Mouse (Mus musculus) limb, embryonic 12.5 days (tissue): ENCODE measurements around the gene Etfdh. TPM values are rescaled to one million over a fixed set of nuclear protein-coding genes. Genes with fewer than 3 reads are reported as not detected.
"Not testable (repeated sequence)": the region's sequence is repeated elsewhere in the genome, so short reads cannot be mapped to it uniquely, and the experiment has no call there.

Source experiments
- ATAC-seq: fragments of 200-750 bp; cut with Nextera tagmentation; 2 replicates; pipeline ENCODE4 v1.8.0; 2017; ENCODE audit warnings: low read depth, moderate TSS enrichment; ENCODE audit not compliant: insufficient number of reproducible peaks, insufficient read depth, low FRiP score, low TSS enrichment
- H3K27ac ChIP-seq: fragments of 300-500 bp; sonication (generic); 2 replicates; pipeline ENCODE4 v1.5.1; 2016; ENCODE audit warnings: mild to moderate bottlenecking, moderate library complexity
- H3K27me3 ChIP-seq: fragments of 300-500 bp; sonication (generic); 2 replicates; pipeline ENCODE4 v1.6.1; 2016; ENCODE audit warnings: mild to moderate bottlenecking, moderate library complexity
- H3K36me3 ChIP-seq: fragments of 300-500 bp; sonication (generic); 2 replicates; pipeline ENCODE4 v1.6.1; 2016; ENCODE audit warnings: mild to moderate bottlenecking, moderate library complexity
- H3K4me1 ChIP-seq: fragments of 300-500 bp; sonication (generic); replicated peaks from 2 replicates; pipeline ENCODE4 v1.6.1; 2016
- H3K4me2 ChIP-seq: fragments of 300-500 bp; sonication (generic); 2 replicates; pipeline ENCODE4 v1.6.1; 2016; ENCODE audit warnings: mild to moderate bottlenecking, moderate library complexity
- H3K4me3 ChIP-seq: fragments of 300-500 bp; sonication (generic); replicated peaks from 2 replicates; pipeline ENCODE4 v1.5.1; 2016; ENCODE audit warnings: mild to moderate bottlenecking
- H3K9ac ChIP-seq: fragments of 300-500 bp; sonication (generic); replicated peaks from 2 replicates; pipeline ENCODE4 v1.6.1; 2016; ENCODE audit warnings: mild to moderate bottlenecking, moderate library complexity
- H3K9me3 ChIP-seq: fragments of 300-500 bp; sonication (generic); 2 replicates; pipeline ENCODE4 v1.6.1; 2016; ENCODE audit warnings: mild to moderate bottlenecking, moderate library complexity
- WGBS: fragments of 180-500 bp; shearing (Covaris S2); methylation state at CpG from one replicate; pipeline ENCODE4 v1.1.7; 2016; 5-methylcytosine and 5-hydroxymethylcytosine counted together
- polyA plus RNA-seq: library from polyadenylated mRNA; unstranded; fragments of >200 nt; fragmentation: Nextera tagmentation; extraction: Ambion mirVana; gene quantifications from 2 replicates; pipeline ENCODE4 v1.2.1, GENCODE M21; 2016

The Etfdh gene
- polyA plus RNA-seq, 1 experiment from 2014 or later: 45.0 TPM

- Histone ChIP-seq H3K36me3 (no peaks in the 10 kb centered on the region), H3K4me1 (peaks cover 11% of the 10 kb centered on the region), H3K4me2 (0 out of 2 replicates have a peak overlapping the region, but pooled peaks have one; percentile 35), H3K27ac (no peak overlapping the region), H3K4me3 (no peak overlapping the region), H3K27me3 (no peaks in the 10 kb centered on the region), H3K9me3 (no peaks in the 10 kb centered on the region), H3K9ac (no peak overlapping the region)
- 48% methylated on average over 5 of the region's 5 CpGs for WGBS
- no peak for ATAC-seq
Observed at GRCm38 (mm10) chr3:79576865-79577264, 52.4 kb downstream of the Etfdh start.

- H3K36me3 ChIP-seq: no peaks in the 10 kb centered on the region
- H3K4me2 ChIP-seq: peak overlapping the region; percentile 35
- no peaks in the 10 kb centered on the region for H3K27me3 ChIP-seq
- no peaks in the 10 kb centered on the region for H3K9me3 ChIP-seq
- 16% methylated on average over 3 of the region's 3 CpGs for WGBS
- H3K27ac ChIP-seq: no peak overlapping the region
- ATAC-seq: peak; percentile 28; the same call in 1 of the 2 replicates
- H3K4me1 ChIP-seq: peaks cover 11% of the 10 kb centered on the region
- no peak overlapping the region for H3K9ac ChIP-seq
- H3K4me3 ChIP-seq: no peak overlapping the region
Observed at GRCm38 (mm10) chr3:79576468-79576816, 52.9 kb downstream of the Etfdh start.

GRCm38 (mm10) chr3:79575576-79576467 lies 53.5 kb downstream of the Etfdh start:
- H3K27ac ChIP-seq: no peak overlapping the region
- H3K9me3 ChIP-seq: no peaks in the 10 kb centered on the region
- H3K9ac ChIP-seq: no peak overlapping the region
- H3K4me3 ChIP-seq: no peak overlapping the region
- H3K36me3 ChIP-seq: no peaks in the 10 kb centered on the region
- WGBS: 39% methylated on average over 10 of the region's 10 CpGs
- peak overlapping the region; percentile 35 for H3K4me2 ChIP-seq
- ATAC-seq: peak; percentile 41; the same call in 1 of the 2 replicates
- peaks cover 11% of the 10 kb centered on the region for H3K4me1 ChIP-seq
- no peaks in the 10 kb centered on the region for H3K27me3 ChIP-seq

GRCm38 (mm10) chr3:79574336-79574735 lies 55.0 kb downstream of the Etfdh start:
- Histone ChIP-seq H3K27me3 (no peaks in the 10 kb centered on the region), H3K4me3 (no peak overlapping the region), H3K36me3 (no peaks in the 10 kb centered on the region), H3K4me1 (peaks cover 11% of the 10 kb centered on the region), H3K27ac (no peak overlapping the region), H3K9me3 (no peaks in the 10 kb centered on the region), H3K4me2 (no peak overlapping the region), H3K9ac (no peak overlapping the region)
- 86% methylated on average over 3 of the region's 3 CpGs for WGBS
- no peak for ATAC-seq

DNA sequence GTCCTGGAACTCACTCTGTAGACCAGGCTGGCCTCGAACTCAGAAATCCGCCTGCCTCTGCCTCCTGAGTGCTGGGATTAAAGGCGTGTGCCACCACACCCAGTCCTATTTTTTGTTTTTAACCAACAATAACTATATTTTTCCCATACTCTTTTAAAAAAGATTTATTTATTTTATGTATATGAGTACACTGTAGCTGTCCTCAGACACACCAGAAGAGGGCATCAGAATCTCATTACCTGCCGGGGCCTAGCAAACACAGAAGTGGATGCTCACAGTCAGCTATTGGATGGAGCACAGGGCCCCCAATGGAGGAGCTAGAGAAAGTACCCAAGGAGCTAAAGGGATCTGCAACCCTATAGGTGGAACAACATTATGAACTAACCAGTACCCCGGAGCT lies 55.9 kb downstream of the Etfdh start:
- H3K4me3 ChIP-seq, H3K27me3 ChIP-seq, H3K4me2 ChIP-seq, H3K27ac ChIP-seq, H3K36me3 ChIP-seq, H3K9ac ChIP-seq, H3K9me3 ChIP-seq, ATAC-seq: not testable (repeated sequence)
- 97% methylated on average over 5 of the region's 5 CpGs for WGBS
- peaks cover 11% of the 10 kb centered on the region for H3K4me1 ChIP-seq

GRCm38 (mm10) chr3:79572399-79572798 lies 56.9 kb downstream of the Etfdh start:
- 62% methylated on average over 3 of the region's 3 CpGs for WGBS
- Histone ChIP-seq H3K9ac (no peak overlapping the region), H3K4me3 (no peak overlapping the region), H3K27ac (no peak overlapping the region), H3K4me2 (no peak overlapping the region), H3K4me1 (peaks cover 11% of the 10 kb centered on the region), H3K9me3 (no peaks in the 10 kb centered on the region), H3K36me3 (no peaks in the 10 kb centered on the region), H3K27me3 (no peaks in the 10 kb centered on the region)
- ATAC-seq: no peak

GRCm38 (mm10) chr3:79569351-79569681 lies 60.0 kb downstream of the Etfdh start:
- no peaks in the 10 kb centered on the region for H3K36me3 ChIP-seq
- H3K27me3 ChIP-seq: no peaks in the 10 kb centered on the region
- H3K4me1 ChIP-seq: peaks cover 7% of the 10 kb centered on the region
- H3K4me2 ChIP-seq: no peak overlapping the region
- H3K9ac ChIP-seq: no peak overlapping the region
- WGBS: 86% methylated on average over 3 of the region's 3 CpGs
- ATAC-seq: no peak
- H3K27ac ChIP-seq: no peak overlapping the region
- H3K4me3 ChIP-seq: no peak overlapping the region
- H3K9me3 ChIP-seq: no peaks in the 10 kb centered on the region

GRCm38 (mm10) chr3:79568629-79569350 lies 60.5 kb downstream of the Etfdh start:
- Histone ChIP-seq H3K4me3 (peak overlapping the region; percentile 80; the same call in 1 of the 2 replicates), H3K27ac (no peak overlapping the region), H3K4me2 (peak overlapping the region; percentile 76), H3K27me3 (no peaks in the 10 kb centered on the region), H3K4me1 (peaks cover 7% of the 10 kb centered on the region), H3K36me3 (no peaks in the 10 kb centered on the region), H3K9me3 (no peaks in the 10 kb centered on the region), H3K9ac (no peak overlapping the region)
- 76% methylated on average over 16 of the region's 16 CpGs for WGBS
- ATAC-seq: no peak

GRCm38 (mm10) chr3:79567703-79568362 lies 61.5 kb downstream of the Etfdh start, which contains the start of gene Fnip2:
Gene Fnip2 (minus strand): TSS chr3:79567796.
- Histone ChIP-seq H3K27ac (peak within 1 kb of the TSS; percentile 74), H3K9me3 (no peaks in the 10 kb centered on the region), H3K4me3 (peak within 1 kb of the TSS; percentile 80), H3K9ac (peak within 1 kb of the TSS; percentile 80), H3K36me3 (no peaks in the 10 kb centered on the region), H3K4me1 (peaks cover 7% of the 10 kb centered on the region), H3K4me2 (peak within 1 kb of the TSS; percentile 76), H3K27me3 (no peaks in the 10 kb centered on the region)
- under 1% methylated on average over 53 of the region's 55 CpGs for WGBS
- ATAC-seq: peak; percentile 94

GRCm38 (mm10) chr3:79566716-79567691 lies 62.3 kb downstream of the Etfdh start:
- H3K4me2 ChIP-seq: peak overlapping the region; percentile 76
- no peaks in the 10 kb centered on the region for H3K27me3 ChIP-seq
- H3K4me3 ChIP-seq: peak overlapping the region; percentile 80
- peak; percentile 77 for ATAC-seq
- H3K4me1 ChIP-seq: peaks cover 7% of the 10 kb centered on the region
- no peaks in the 10 kb centered on the region for H3K36me3 ChIP-seq
- peak overlapping the region; percentile 80 for H3K9ac ChIP-seq
- H3K27ac ChIP-seq: peak overlapping the region; percentile 74
- WGBS: 3% methylated on average over 60 of the region's 60 CpGs
- no peaks in the 10 kb centered on the region for H3K9me3 ChIP-seq
